Mouse (Mus musculus) kidney, postnatal 0 days (tissue): Measurements from ENCODE around the gene Cdca8. TPM values are rescaled to one million over a fixed set of nuclear protein-coding genes. Genes with fewer than 3 reads are reported as not detected.
A peak's percentile ranks its signal among the peaks of the same experiment; 100 is the strongest.

ENCODE experiments used
- ATAC-seq: fragments of 200-750 bp; cut with Nextera tagmentation; replicated peaks from 2 replicates; pipeline ENCODE4 v1.8.0; 2017; ENCODE audit warnings: low read depth, moderate number of reproducible peaks, moderate TSS enrichment, moderate library complexity; ENCODE audit not compliant: low FRiP score
- DNase-seq: peaks from one replicate; pipeline ENCODE4 v3.0.0-alpha.2; 2016; ENCODE audit warnings: low spot score
- H3K27ac ChIP-seq: fragments of 300-500 bp; sonication (generic); 2 replicates; pipeline ENCODE4 v1.5.1; 2014; ENCODE audit warnings: mild to moderate bottlenecking
- H3K27me3 ChIP-seq: fragments of 300-500 bp; sonication (generic); 2 replicates; pipeline ENCODE4 v1.6.1; 2014; ENCODE audit warnings: low read length, mixed read lengths; ENCODE audit not compliant: insufficient read depth
- H3K36me3 ChIP-seq: fragments of 300-500 bp; sonication (generic); 2 replicates; pipeline ENCODE4 v1.6.1; 2014; ENCODE audit warnings: low read length, mixed read lengths; ENCODE audit not compliant: insufficient read depth
- H3K4me1 ChIP-seq: fragments of 300-500 bp; sonication (generic); replicated peaks from 2 replicates; pipeline ENCODE4 v1.6.1; 2014; ENCODE audit warnings: antibody characterized with exemption, low read length, mixed read lengths; ENCODE audit not compliant: insufficient read depth
- H3K4me2 ChIP-seq: fragments of 300-500 bp; sonication (generic); 2 replicates; pipeline ENCODE4 v1.6.1; 2014; ENCODE audit warnings: mild to moderate bottlenecking, low read length, moderate library complexity, mixed read lengths
- H3K4me3 ChIP-seq: fragments of 300-500 bp; sonication (generic); replicated peaks from 2 replicates; pipeline ENCODE4 v1.5.1; 2014; ENCODE audit warnings: low read depth, low read length
- H3K9ac ChIP-seq: fragments of 300-500 bp; sonication (generic); 2 replicates; pipeline ENCODE4 v1.6.1; 2014; ENCODE audit warnings: low read depth, low read length
- H3K9me3 ChIP-seq: fragments of 300-500 bp; sonication (generic); replicated peaks from 2 replicates; pipeline ENCODE4 v1.6.1; 2016; ENCODE audit warnings: low read length, inconsistent platforms, mixed read lengths
- CTCF ChIP-seq: IDR thresholded peaks from 2 replicates; pipeline ENCODE4 v1.5.1; 2016; ENCODE audit warnings: antibody characterized with exemption, low read depth, mild to moderate bottlenecking, moderate library complexity
- WGBS: fragments of 180-500 bp; shearing (Covaris S2); extraction: QIAGEN DNeasy Blood & Tissue Kit; methylation state at CpG from one replicate; pipeline ENCODE4 v1.1.7; 2014; 5-methylcytosine and 5-hydroxymethylcytosine counted together
- polyA plus RNA-seq: library from polyadenylated mRNA; unstranded; fragments of >200 nt; fragmentation: Nextera tagmentation; extraction: Ambion mirVana; gene quantifications from 2 replicates; pipeline ENCODE4 v1.2.1, GENCODE M21; 2015

Cdca8 gene
- polyA plus RNA-seq, 1 experiment from 2014 or later, result 42.8 TPM

GRCm38 (mm10) chr4:124889935-124890334 is 49.2 kb downstream of the Cdca8 start:
- 82% methylated on average over 2 of the region's 2 CpGs for WGBS
- no peak overlapping the region for H3K9ac ChIP-seq
- H3K27me3 ChIP-seq, result peaks cover 24% of the 10 kb centered on the region
- no peak for DNase-seq
- TF ChIP-seq CTCF, result no peak
- H3K4me2 ChIP-seq, result no peak overlapping the region
- no peaks in the 10 kb centered on the region for H3K9me3 ChIP-seq
- H3K36me3 ChIP-seq, result no peaks in the 10 kb centered on the region
- no peak overlapping the region for H3K4me3 ChIP-seq
- no peak for ATAC-seq
- no peak overlapping the region for H3K27ac ChIP-seq
- no peaks in the 10 kb centered on the region for H3K4me1 ChIP-seq

DNA sequence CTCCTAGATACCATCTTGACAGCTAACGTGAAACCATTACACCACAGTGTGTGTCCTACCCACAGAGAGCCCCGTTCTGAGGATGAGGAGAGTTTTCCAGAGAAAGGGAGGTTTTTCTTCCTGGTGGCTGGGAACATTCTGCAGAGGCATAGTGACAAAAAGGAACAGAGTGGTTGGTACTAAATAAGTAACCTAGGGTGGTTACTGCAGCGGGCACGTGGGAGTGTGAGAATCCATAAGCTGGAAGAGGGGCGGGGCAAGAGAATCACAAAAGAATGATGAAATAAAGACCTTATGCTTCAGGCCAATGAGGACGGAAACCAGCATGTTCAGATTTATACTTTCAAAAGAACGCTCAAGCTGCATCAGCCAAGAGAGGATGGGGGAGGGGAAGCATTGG is 50.4 kb downstream of the Cdca8 start:
- no peaks in the 10 kb centered on the region for H3K9me3 ChIP-seq
- no peak overlapping the region for H3K27ac ChIP-seq
- H3K4me1 ChIP-seq, result no peaks in the 10 kb centered on the region
- WGBS, result 78% methylated on average over 7 of the region's 7 CpGs
- H3K36me3 ChIP-seq, result no peaks in the 10 kb centered on the region
- no peak overlapping the region for H3K4me2 ChIP-seq
- no peak for TF ChIP-seq CTCF
- no peak overlapping the region for H3K4me3 ChIP-seq
- H3K9ac ChIP-seq, result no peak overlapping the region
- peaks cover 15% of the 10 kb centered on the region for H3K27me3 ChIP-seq
- ATAC-seq (no peak), DNase-seq (no peak)

DNA sequence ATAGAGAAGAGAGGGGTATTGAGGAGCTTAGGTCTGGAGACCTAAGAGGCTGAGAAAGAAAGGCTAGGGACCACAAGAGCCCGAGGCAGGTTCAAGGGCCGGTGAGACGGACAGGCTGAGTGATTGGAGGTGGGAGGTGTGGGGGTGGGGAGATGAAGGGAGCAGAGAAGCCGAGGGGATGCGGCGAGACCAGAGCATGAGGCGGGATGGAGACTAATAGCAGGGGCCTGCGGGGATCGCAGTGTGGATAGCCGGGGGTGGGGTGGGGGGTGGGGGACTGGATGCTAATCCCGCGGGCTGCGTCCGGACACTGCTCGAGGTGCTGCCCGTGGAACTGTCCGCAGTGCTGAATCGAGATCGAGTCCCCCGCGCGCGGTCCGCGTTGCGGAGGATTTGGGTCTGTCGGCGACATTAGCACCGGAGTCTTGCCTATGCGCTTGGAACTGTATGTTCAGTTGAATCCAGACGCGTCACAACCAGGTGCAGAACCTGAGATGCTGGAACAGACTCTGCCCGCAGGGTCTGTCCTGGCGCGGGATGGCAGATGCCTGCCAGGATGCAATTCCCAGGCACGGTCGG is 56.9 kb downstream of the Cdca8 start:
- WGBS, result under 1% methylated on average over 37 of the region's 37 CpGs
- DNase-seq (peak; percentile 50), ATAC-seq (no peak)
- Histone ChIP-seq H3K36me3 (no peaks in the 10 kb centered on the region), H3K9ac (no peak overlapping the region), H3K9me3 (no peaks in the 10 kb centered on the region), H3K27me3 (peaks cover 49% of the 10 kb centered on the region), H3K4me1 (peaks cover 6% of the 10 kb centered on the region; the same call in 1 of the 2 replicates), H3K4me2 (no peak overlapping the region), H3K27ac (no peak overlapping the region), H3K4me3 (no peak overlapping the region)
- no peak for TF ChIP-seq CTCF

DNA sequence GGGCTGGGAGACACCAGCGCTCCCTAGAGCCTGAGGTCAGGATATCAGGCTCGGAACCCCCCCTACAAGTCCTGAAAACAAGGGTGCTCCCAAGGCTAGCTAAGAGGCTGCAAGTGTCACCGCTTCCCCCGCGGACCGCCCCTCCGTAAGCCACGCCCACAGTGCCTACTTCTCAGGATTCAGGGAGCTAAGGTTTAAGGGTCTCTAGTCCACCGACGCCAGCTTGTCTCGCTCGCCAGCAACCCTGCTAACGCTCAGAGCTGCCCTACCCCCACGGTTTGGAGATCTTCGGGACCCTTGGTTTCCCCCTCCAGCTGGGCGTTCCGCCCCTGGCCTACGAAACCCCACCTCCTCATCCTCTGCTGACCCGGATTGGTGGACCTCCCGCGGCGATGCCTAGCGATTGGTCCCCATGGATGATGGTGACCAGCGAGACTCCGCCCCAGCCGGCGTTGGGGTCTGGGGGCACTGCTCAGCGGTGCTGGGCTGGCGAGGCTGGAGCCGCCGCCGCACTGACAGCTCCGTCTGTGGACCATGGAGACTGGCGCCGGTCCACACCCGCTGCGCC is 57.7 kb downstream of the Cdca8 start:
- Histone ChIP-seq H3K9ac (no peak overlapping the region), H3K36me3 (no peaks in the 10 kb centered on the region), H3K4me2 (peak overlapping the region; percentile 52), H3K4me1 (peaks cover 6% of the 10 kb centered on the region; the same call in 1 of the 2 replicates), H3K4me3 (peak overlapping the region; percentile 20), H3K9me3 (no peaks in the 10 kb centered on the region), H3K27me3 (peaks cover 49% of the 10 kb centered on the region), H3K27ac (no peak overlapping the region)
- peak; percentile 52; the same call in 1 of the 2 replicates for ATAC-seq
- WGBS, result 2% methylated on average over 37 of the region's 37 CpGs
- no peak for TF ChIP-seq CTCF
- peak; percentile 8 for DNase-seq

DNA sequence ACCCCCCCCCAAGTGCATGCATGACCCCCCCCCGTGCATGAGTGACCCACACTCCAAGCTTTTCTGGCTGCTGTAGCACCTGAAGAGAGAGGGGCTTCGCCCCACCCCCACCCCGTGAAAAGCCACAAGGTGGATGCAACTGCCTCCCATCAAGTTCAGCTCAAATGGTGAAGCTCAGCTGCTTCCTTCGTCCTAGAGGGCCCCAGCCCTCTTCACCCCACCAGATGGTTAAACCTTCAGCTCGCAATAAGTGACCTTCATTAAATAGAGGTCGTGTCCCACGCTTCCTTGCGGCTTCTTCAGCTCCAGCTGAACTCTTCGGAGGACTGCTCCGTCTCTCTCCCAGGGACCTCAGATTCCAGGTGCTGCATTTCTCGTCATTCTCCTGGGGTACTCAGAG is 58.5 kb downstream of the Cdca8 start, which contains the start of gene Epha10:
Gene Epha10 (plus strand): TSS at position 301 of the 400 bp plus-strand sequence.
- no peak for ATAC-seq
- WGBS, result 7% methylated on average over 11 of the region's 11 CpGs
- peak within 1 kb of the TSS; percentile 52 for H3K4me2 ChIP-seq
- DNase-seq, result no peak
- H3K27me3 ChIP-seq, result peaks cover 47% of the 10 kb centered on the region
- H3K9ac ChIP-seq, result no peak within 1 kb of the TSS
- H3K4me1 ChIP-seq, result peaks cover 6% of the 10 kb centered on the region; the same call in 1 of the 2 replicates
- no peak within 1 kb of the TSS for H3K27ac ChIP-seq
- TF ChIP-seq CTCF, result no peak
- peak within 1 kb of the TSS; percentile 20 for H3K4me3 ChIP-seq
- no peaks in the 10 kb centered on the region for H3K36me3 ChIP-seq
- no peaks in the 10 kb centered on the region for H3K9me3 ChIP-seq

DNA sequence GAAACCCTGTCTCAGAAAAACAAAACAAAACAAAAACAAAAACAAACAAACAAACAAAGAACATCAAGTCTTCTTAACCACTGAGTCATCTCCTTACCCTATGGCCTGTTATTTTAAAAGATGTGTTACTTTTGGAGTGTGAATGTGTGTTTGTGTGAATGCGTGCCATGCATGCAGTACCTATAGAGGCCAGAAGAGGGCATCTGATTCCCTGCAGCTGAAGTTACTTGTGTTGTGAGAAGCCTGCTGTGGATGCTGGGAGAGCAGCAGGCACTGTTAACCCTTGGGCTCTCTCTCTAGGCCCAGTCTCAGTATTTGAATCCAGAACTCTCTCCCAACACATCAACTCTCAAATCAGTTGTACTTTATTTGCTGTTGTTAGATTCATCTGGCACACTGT is 66.4 kb downstream of the Cdca8 start:
- Histone ChIP-seq H3K4me1 (no peaks in the 10 kb centered on the region), H3K9me3 (no peaks in the 10 kb centered on the region), H3K36me3 (no peaks in the 10 kb centered on the region), H3K27ac (no peak overlapping the region), H3K9ac (no peak overlapping the region), H3K4me3 (no peak overlapping the region), H3K4me2 (no peak overlapping the region), H3K27me3 (no peaks in the 10 kb centered on the region)
- DNase-seq, result no peak
- peak; percentile 34; the same call in 1 of the 2 replicates for TF ChIP-seq CTCF
- 88% methylated on average over 1 of the region's 1 CpGs for WGBS
- ATAC-seq, result no peak

Other genes starting within 250 kb of the Cdca8 start
- gene Utp11, start 245.7 kb downstream of the Cdca8 start, polyA plus RNA-seq, result 61.8 and 63.0 TPM in 2 replicates
- 9.4 and 10.0 TPM in 2 replicates for gene Fhl3, start 238.6 kb downstream of the Cdca8 start, polyA plus RNA-seq
- 92.4 and 103 TPM in 2 replicates for gene Sf3a3, start 224.5 kb downstream of the Cdca8 start, polyA plus RNA-seq
- 21.8 and 27.0 TPM in 2 replicates for gene Inpp5b, start 197.5 kb downstream of the Cdca8 start, polyA plus RNA-seq
- gene Mtf1, start 137.2 kb downstream of the Cdca8 start, polyA plus RNA-seq, result 11.3 and 14.8 TPM in 2 replicates
- gene Yrdc, start 88.6 kb downstream of the Cdca8 start, polyA plus RNA-seq, result 35.1 and 39.2 TPM in 2 replicates
- gene 1110065P20Rik, start 88.1 kb downstream of the Cdca8 start, polyA plus RNA-seq, result 65.1 and 80.9 TPM in 2 replicates
- gene Maneal, start 77.1 kb downstream of the Cdca8 start, polyA plus RNA-seq, result 0.34 and 0.36 TPM in 2 replicates
- gene Epha10, start 58.4 kb downstream of the Cdca8 start, polyA plus RNA-seq, result not detected in 2 replicates
- gene 9930104L06Rik, start 2.3 kb downstream of the Cdca8 start, polyA plus RNA-seq, result 7.4 and 8.3 TPM in 2 replicates
- 13.6 and 17.4 TPM in 2 replicates for gene Rspo1, start 47.1 kb upstream of the Cdca8 start, polyA plus RNA-seq
- 63.7 and 66.1 TPM in 2 replicates for gene Gnl2, start 77.3 kb upstream of the Cdca8 start, polyA plus RNA-seq
- gene Dnali1, start 126.4 kb upstream of the Cdca8 start, polyA plus RNA-seq, result 0.05 and 0.14 TPM in 2 replicates
- 25.2 and 26.0 TPM in 2 replicates for gene Snip1, start 127.4 kb upstream of the Cdca8 start, polyA plus RNA-seq
- 49.5 and 50.8 TPM in 2 replicates for gene Meaf6, start 145.8 kb upstream of the Cdca8 start, polyA plus RNA-seq
- 0.59 and 0.78 TPM in 2 replicates for gene Zc3h12a, start 188.5 kb upstream of the Cdca8 start, polyA plus RNA-seq